Mouse (Mus musculus): ENCODE data around the gene Mapk8. TPM values are rescaled to one million over a fixed set of nuclear protein-coding genes. Genes with fewer than 3 reads are reported as not detected.
"Not testable (repeated sequence)": the region's sequence is repeated elsewhere in the genome, so short reads cannot be mapped to it uniquely, and the experiment has no call there.

Gene Mapk8
- total RNA-seq (2021): 100 to 1,000 TPM; 113 to 116 TPM
- long read RNA-seq, experiment 1, partial matches to known transcripts: 0 of 3 reads
- long read RNA-seq, experiment 1, other reads (novel, unspliced or antisense): 1 of 3 reads
- long read RNA-seq, experiment 2, partial matches to known transcripts: 1 of 4 reads
- long read RNA-seq, experiment 2, other reads (novel, unspliced or antisense): 3 of 4 reads

GRCm38 (mm10) chr14:33447027-33447569 lies at the start of gene Mapk8:
Gene Mapk8 (minus strand): TSS chr14:33447158.
- DNase-seq (ENCODE audit: low spot score in 2 of 2): peak; percentile 92 to 96

DNA sequence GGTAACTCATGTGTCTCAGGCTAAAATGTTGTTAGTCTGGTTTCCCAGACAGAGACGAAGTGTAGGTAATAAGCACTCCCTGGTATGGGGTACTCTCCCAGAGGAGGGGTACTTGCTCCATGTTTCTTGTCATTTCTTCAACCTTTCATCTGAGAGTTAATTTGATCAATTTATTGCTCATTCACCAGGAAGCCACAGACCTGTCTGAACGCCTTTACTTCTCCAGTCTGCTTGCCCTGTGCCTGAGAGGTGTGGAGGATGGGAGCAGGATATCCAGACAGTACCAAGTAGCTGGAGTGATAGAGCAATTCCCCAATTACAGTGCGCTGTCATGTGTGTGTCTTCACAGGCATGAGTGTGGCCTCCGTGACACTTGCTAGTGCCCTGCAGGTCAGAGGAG lies 48.3 kb upstream of the Mapk8 start:
- no peak for DNase-seq (ENCODE audit: low spot score in 2 of 2)

GRCm38 (mm10) chr14:33487805-33488550 lies 41.0 kb upstream of the Mapk8 start:
- peak in 1 of 2 experiments; percentile 24 for DNase-seq (ENCODE audit: low spot score in 2 of 2)

DNA sequence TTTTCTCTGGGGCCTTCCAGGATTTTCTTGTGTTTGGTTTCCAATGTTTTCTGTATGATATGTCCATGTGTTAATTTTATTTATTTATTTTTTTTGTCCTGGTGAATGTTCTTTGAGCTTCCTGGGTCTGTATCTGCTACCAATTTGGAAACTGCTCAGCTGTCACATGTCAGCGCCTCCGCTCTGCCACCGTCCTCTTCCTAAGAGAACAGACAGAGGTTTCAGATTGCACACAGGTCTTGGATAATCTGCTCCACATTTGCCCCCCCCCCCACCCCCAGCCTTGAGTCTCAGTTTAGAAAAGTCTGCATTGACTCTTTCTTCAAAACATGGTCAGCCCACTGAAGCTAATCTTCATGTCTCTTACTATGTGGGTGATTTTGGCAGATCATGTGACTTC lies 35.0 kb upstream of the Mapk8 start:
- no peak for DNase-seq (ENCODE audit: low spot score in 2 of 2)

GRCm38 (mm10) chr14:33476094-33476760 lies 29.3 kb upstream of the Mapk8 start:
- DNase-seq (ENCODE audit: low spot score in 2 of 2): no peak

DNA sequence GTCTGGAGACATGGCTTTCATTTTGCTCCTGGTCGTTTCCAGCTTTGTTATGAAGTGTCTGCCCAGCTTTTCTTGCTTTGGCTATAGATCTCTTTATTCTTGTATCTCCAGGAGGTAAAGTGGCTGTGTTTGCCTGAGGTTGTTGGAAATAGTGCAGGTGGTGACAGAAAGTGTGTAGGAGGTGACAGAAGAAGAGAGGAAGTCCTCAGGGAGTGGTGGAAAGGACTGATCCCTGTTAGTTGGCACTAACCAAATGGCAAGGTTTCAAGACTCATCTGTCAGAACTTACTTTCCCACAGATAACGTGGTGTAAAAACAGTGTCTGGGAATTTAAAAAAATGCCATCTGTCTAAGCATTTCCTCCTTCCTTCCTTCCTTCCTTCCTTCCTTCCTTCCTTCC lies 27.5 kb upstream of the Mapk8 start:
- DNase-seq (ENCODE audit: low spot score in 2 of 2): no peak

- DNase-seq (ENCODE audit: low spot score in 2 of 2): no peak
These were observed 24.4 kb upstream of the Mapk8 start, which contains the start of gene Frmpd2 for GRCm38 (mm10) chr14:33471331-33471730. Gene Frmpd2 (plus strand): TSS chr14:33471696.

DNA sequence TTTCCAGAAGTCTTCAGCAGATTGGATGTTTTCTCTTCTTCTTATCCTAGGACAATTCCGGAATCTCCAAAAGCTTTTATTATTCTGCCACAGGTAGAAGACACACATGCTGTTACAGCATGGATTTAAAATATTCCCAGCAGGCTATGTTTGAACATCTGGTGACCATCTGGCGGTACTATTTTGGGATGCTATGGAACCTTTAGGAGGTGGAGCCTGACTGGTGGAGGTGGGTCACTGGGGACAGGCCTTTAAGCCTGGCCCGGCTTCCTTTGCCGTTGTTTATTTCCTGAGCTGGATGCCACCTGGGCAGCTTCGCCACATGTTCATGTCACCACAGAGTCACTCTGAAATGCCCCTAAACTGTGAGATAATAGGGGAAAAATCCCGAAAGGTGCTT lies 20.8 kb upstream of the Mapk8 start:
- DNase-seq (ENCODE audit: low spot score in 2 of 2): no peak

GRCm38 (mm10) chr14:33463658-33464057 lies 16.7 kb upstream of the Mapk8 start:
- DNase-seq (ENCODE audit: low spot score in 2 of 2): no peak

GRCm38 (mm10) chr14:33450331-33450730 lies 3.4 kb upstream of the Mapk8 start:
- DNase-seq (ENCODE audit: low spot score in 2 of 2): no peak

DNA sequence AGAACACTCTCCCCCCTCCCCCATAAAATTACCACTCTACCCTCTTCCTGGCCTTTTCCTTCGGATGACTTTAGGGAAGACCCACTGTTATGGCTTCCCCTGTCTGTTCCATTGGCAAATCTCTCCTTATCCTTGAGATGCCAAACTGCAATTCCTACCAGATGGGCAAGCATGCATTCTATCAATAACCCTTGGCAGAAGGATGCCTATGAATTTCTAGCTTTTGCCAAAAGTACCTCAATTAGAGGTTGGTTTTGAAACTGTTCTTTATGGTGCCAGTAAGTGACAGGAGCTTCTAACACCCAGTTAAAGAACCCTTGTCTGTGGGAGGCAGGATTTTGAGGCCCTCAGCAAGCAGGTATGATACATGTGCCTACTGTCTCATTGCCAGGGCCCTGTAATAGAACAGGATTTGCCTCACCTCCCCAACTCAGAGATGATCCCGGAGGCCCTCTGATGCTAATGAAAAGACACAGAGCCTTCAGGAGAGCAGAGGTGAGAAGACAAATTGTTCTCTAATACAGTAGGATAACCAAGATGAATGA lies 2.4 kb upstream of the Mapk8 start:
- DNase-seq (ENCODE audit: low spot score in 2 of 2): peak in 1 of 2 experiments; percentile 40

DNA sequence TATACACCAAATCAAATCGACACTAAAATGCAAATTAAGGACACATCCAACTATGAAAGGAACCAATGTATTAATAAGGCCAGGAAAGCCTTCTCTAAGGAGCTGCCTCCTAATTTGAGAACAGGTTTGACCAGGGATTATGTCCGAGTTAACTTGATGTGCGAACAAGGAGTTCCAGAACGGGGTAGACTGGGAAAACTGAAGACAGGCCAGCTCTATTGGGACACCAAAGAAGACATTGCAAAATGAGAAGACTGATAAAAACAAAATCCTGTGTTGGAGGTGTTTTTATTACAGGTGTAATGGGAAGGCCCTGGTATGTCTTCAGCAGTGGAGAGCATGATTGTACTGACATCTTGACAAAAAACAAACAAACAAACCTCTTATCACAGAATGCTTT lies 1.3 kb upstream of the Mapk8 start:
- DNase-seq (ENCODE audit: low spot score in 2 of 2): no peak

DNA sequence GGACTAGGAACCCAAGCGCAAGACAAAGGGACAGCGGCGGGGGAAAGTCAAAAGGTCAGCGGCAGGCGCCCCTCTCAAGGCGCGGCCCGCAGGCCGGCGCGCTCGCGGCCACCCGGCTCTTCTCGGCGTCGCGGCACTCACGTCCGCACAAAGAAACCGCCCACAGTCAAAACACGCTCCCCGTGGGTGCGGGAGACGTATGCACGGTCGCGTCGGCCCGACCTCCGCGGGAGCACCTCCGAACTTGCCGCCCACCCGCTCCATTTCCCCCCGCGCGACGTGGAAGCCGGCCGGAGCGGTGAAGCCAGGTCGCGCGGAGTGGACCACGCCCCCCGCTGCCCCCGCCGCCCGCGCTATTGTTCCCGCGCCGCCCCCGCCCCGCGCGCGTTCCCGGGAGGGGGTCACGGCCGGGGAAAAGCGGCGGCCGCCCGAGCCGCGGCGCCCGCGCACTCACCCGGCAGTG lies 366 bp downstream of the Mapk8 start:
- DNase-seq (ENCODE audit: low spot score in 2 of 2): no peak

GRCm38 (mm10) chr14:33445962-33446361 lies 996 bp downstream of the Mapk8 start:
- DNase-seq (ENCODE audit: low spot score in 2 of 2): no peak

DNA sequence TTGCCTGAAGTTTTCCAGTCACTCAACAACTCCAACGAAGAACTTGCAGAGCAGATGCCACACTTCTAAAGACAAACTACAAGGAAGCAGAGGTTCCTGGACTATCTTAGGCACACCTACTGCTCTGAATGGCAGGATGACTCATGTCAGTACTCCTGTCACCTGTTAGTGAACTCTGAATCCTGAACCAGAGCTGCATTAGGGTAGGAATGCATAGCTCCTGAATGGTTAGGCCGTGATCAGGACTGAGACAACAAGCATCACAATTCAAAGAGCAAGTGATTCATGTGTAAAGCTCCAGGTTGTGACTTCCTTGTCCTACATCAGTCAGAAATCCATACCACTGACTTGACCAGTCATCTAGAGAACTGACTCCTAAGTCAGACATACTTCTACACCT lies 3.2 kb downstream of the Mapk8 start:
- DNase-seq (ENCODE audit: low spot score in 2 of 2): no peak

- not testable (repeated sequence) for DNase-seq (ENCODE audit: low spot score in 2 of 2)
These were observed 14.5 kb downstream of the Mapk8 start for GRCm38 (mm10) chr14:33432485-33432884.

DNA sequence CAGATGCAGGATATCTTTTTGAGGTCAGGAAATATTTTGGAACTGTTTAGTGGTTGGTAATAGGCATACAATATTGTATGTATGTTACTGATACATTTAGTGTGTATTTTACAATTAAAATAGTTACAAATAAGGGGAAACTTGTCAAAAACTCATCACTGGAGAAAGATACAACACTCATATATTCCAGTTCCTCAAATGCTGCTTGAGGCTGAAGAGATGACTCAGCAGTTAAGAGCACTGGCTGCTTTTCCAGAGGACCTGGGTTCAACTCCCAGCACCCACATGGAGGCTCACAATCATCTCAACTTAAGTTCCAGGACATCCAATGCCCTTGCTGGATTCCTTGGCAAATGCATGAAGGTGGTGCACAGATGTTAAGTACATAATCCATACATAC lies 22.8 kb downstream of the Mapk8 start:
- DNase-seq (ENCODE audit: low spot score in 2 of 2): no peak

- DNase-seq (ENCODE audit: low spot score in 2 of 2): no peak
These were observed 24.0 kb downstream of the Mapk8 start for GRCm38 (mm10) chr14:33423003-33423402.

DNA sequence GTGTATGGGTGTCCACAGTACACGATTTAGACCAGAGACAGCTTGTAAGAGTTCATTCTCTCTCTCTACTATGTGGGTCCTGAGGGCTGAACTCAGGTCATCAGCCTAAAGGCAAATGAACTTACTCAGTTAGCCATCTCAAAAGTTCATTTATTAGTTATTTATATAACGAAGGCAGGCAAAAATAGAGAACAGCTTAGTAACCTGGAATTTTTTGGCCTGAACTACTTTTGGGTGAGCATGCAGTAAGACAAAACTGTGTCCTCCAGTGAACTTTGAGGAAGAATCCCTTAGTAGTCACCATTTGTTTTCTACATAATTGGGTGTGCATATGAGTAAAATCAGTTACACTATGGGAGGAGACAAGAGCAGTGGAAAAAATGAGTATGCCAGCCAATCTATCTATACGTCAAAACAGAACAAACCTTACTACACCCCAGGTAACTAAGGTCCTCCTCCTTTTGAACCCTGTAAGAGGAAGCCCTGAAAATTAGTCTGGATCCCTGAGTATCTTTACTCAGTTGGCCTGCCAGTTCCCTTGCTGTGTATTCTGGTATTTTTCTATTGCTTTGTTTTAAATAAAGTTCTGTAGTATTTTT lies 28.5 kb downstream of the Mapk8 start:
- no peak for DNase-seq (ENCODE audit: low spot score in 2 of 2)

GRCm38 (mm10) chr14:33415746-33416145 lies 31.2 kb downstream of the Mapk8 start:
- DNase-seq (ENCODE audit: low spot score in 2 of 2): no peak

- DNase-seq (ENCODE audit: low spot score in 2 of 2): no peak
These were observed 44.6 kb downstream of the Mapk8 start for GRCm38 (mm10) chr14:33402331-33402730.
